Mouse (Mus musculus): ENCODE measurements around the gene Tyrobp.

DNA sequence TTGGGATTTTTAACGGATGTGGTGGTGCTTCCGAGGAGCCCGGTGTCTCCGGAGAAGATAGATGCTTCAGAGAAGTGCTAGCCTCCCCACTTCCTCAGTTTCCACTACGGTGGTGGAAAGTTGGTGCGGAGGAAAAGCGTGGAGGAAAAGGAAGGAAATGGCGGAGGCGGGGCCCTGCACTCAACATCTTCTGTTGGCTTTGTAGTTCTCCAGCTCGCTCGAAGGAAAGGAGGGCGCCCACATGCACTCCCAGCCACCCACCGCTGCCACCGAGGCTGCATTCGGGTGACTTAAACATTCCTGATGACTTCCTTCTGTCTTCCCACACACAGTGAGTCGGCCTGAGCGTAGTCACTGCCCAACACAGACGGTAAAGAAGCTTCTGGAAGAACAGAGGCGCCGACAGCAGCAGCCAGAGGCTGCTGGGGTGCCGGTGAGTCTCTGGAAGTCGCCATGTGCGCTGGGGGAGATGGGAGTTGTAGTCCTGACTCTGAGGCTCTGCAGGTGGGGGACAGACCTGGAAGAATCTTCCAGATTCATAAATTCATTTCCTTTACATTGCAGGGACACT, 9.6 kb downstream of the Tyrobp start:
- TF ChIP-seq CTCF (IDR thresholded peaks at IDR 0.05; ENCODE audit: insufficient read depth, low read depth, low read length) (no peak), POLR2A (IDR thresholded peaks at IDR 0.05; ENCODE audit: insufficient read depth, low read depth, low read length) (no peak)
